Mouse (Mus musculus): ENCODE results near the gene Fam198b.

GRCm38 (mm10) chr3:79989911-79990310 is 105.6 kb downstream of the Fam198b start:
- TF ChIP-seq EP300 (IDR thresholded peaks at IDR 0.05; ENCODE audit: low read depth) (no peak), CTCF (IDR thresholded peaks at IDR 0.05; ENCODE audit: low read depth) (no peak)

Data from liver, postnatal 0 days (tissue).